Mouse (Mus musculus) frontal cortex, adult 2 months (tissue): Measurements from ENCODE around the gene Prex1. TPM values are rescaled to one million over a fixed set of nuclear protein-coding genes. Genes with fewer than 3 reads are reported as not detected.

ENCODE experiments used
- DNase-seq, 2 experiments: peaks; one replicate each; pipeline ENCODE4 v3.0.0; 2022; ENCODE audit warnings: low spot score in 1 of 2; ENCODE audit errors: extremely low spot score in 1 of 2
- polyA plus RNA-seq: library from polyadenylated mRNA; depleted of rRNA; stranded (reverse); fragments of >200 nt; gene quantifications from 2 replicates; pipeline ENCODE4 v1.2.3, GENCODE M21; 2012

The Prex1 gene
- polyA plus RNA-seq, 1 experiment = 101 TPM

GRCm38 (mm10) chr2:166727790-166728189 lies 14.2 kb upstream of the Prex1 start:
- DNase-seq = peak; percentile 79 to 89

- DNase-seq = no peak
These were observed 13.3 kb upstream of the Prex1 start for GRCm38 (mm10) chr2:166726891-166727290.

GRCm38 (mm10) chr2:166720416-166720815 lies 6.8 kb upstream of the Prex1 start:
- no peak for DNase-seq

- DNase-seq = no peak
These were observed 6.3 kb upstream of the Prex1 start for GRCm38 (mm10) chr2:166719930-166720305.

GRCm38 (mm10) chr2:166719301-166719929 lies 5.8 kb upstream of the Prex1 start:
- DNase-seq = no peak

GRCm38 (mm10) chr2:166716067-166716466 lies 2.4 kb upstream of the Prex1 start:
- DNase-seq = no peak

GRCm38 (mm10) chr2:166714427-166714699 lies 731 bp upstream of the Prex1 start:
- DNase-seq = no peak

GRCm38 (mm10) chr2:166712801-166713689 lies 587 bp downstream of the Prex1 start:
- DNase-seq = peak; percentile 33 to 66

- DNase-seq = no peak
These were observed 1.3 kb downstream of the Prex1 start for GRCm38 (mm10) chr2:166712310-166712709.

- no peak for DNase-seq
These were observed 1.9 kb downstream of the Prex1 start for GRCm38 (mm10) chr2:166711681-166712132.

- no peak for DNase-seq
These were observed 3.7 kb downstream of the Prex1 start for GRCm38 (mm10) chr2:166709883-166710282.

GRCm38 (mm10) chr2:166708304-166708703 lies 5.3 kb downstream of the Prex1 start:
- DNase-seq = no peak

GRCm38 (mm10) chr2:166706526-166706925 lies 7.1 kb downstream of the Prex1 start:
- no peak for DNase-seq

GRCm38 (mm10) chr2:166703491-166703890 lies 10.1 kb downstream of the Prex1 start:
- no peak for DNase-seq

- DNase-seq = no peak
These were observed 11.6 kb downstream of the Prex1 start for GRCm38 (mm10) chr2:166702113-166702445.

GRCm38 (mm10) chr2:166701248-166702112 lies 12.2 kb downstream of the Prex1 start:
- no peak for DNase-seq

- DNase-seq = peak; percentile 59 to 81
These were observed 12.9 kb downstream of the Prex1 start for GRCm38 (mm10) chr2:166700732-166701131.

GRCm38 (mm10) chr2:166700116-166700515 lies 13.5 kb downstream of the Prex1 start:
- DNase-seq = no peak

GRCm38 (mm10) chr2:166699552-166699951 lies 14.1 kb downstream of the Prex1 start:
- no peak for DNase-seq

- no peak for DNase-seq
These were observed 19.0 kb downstream of the Prex1 start for GRCm38 (mm10) chr2:166694616-166695015.

GRCm38 (mm10) chr2:166693394-166693793 lies 20.2 kb downstream of the Prex1 start:
- no peak for DNase-seq
